Mouse (Mus musculus) cerebellum, adult 2 months (tissue): ENCODE measurements at regions not wholly inside any gene's neighbourhood (a gene's known extent, or its start where the extent isn't known, plus 50 kb on each side); places are given as distances from the start of the nearest gene placed in this dataset.
A peak's percentile ranks its signal among the peaks of the same experiment; 100 is the strongest.

Experiments
- DNase-seq, 2 experiments: peaks; one replicate each; pipeline ENCODE4 v3.0.0; 2021
- H3K27ac ChIP-seq: fragments of 200-500 bp; 2 replicates; pipeline ENCODE4 v1.5.1; 2012; ENCODE audit warnings: low read length, control low read depth, inconsistent platforms; ENCODE audit not compliant: insufficient read depth
- H3K27me3 ChIP-seq: fragments of 200-500 bp; 2 replicates; pipeline ENCODE4 v1.6.1; 2012; ENCODE audit warnings: inconsistent platforms, mild to moderate bottlenecking, low read length, moderate library complexity; ENCODE audit not compliant: control insufficient read depth, insufficient read depth
- H3K4me1 ChIP-seq: fragments of 200-500 bp; 2 replicates; pipeline ENCODE4 v1.6.1; 2011; ENCODE audit warnings: low read length; ENCODE audit not compliant: control insufficient read depth, insufficient read depth
- H3K4me3 ChIP-seq: fragments of 200-500 bp; replicated peaks from 2 replicates; pipeline ENCODE3; 2011; ENCODE audit warnings: mild to moderate bottlenecking, low read depth, low read length, control low read depth; ENCODE audit not compliant: insufficient read depth
- CTCF ChIP-seq: fragments of 200-500 bp; IDR thresholded peaks from 2 replicates; pipeline ENCODE4 v1.5.1; 2011; ENCODE audit warnings: low read depth, mild to moderate bottlenecking, control low read depth, low read length, moderate library complexity, borderline replicate concordance; ENCODE audit not compliant: insufficient read depth
- POLR2A ChIP-seq: fragments of 200-500 bp; IDR thresholded peaks from 2 replicates; pipeline ENCODE4 v1.6.1; 2011; ENCODE audit warnings: low read length, control low read depth, borderline replicate concordance; ENCODE audit not compliant: insufficient read depth
- WGBS: fragments of 180-500 bp; shearing (Covaris S2); methylation state at CpG from one replicate; pipeline ENCODE4 v1.1.7; 2018; 5-methylcytosine and 5-hydroxymethylcytosine counted together

GRCm38 (mm10) chr15:61690425-61690824 is 767.6 kb upstream of the A1bg start:
- H3K27me3 ChIP-seq = no peaks in the 10 kb centered on the region; the same call in 1 of the 2 replicates
- WGBS = 3% methylated on average over 13 of the region's 13 CpGs
- peak overlapping the region; percentile 43 for H3K4me3 ChIP-seq
- H3K27ac ChIP-seq = no peak overlapping the region
- peak; percentile 55 to 59 for DNase-seq
- peaks cover 8% of the 10 kb centered on the region; the same call in 1 of the 2 replicates for H3K4me1 ChIP-seq
- TF ChIP-seq CTCF (no peak), POLR2A (no peak)

- TF ChIP-seq POLR2A (no peak), CTCF (no peak)
- 38% methylated on average over 12 of the region's 12 CpGs for WGBS
- Histone ChIP-seq H3K27me3 (no peaks in the 10 kb centered on the region; the same call in 1 of the 2 replicates), H3K4me1 (peaks cover 8% of the 10 kb centered on the region; the same call in 1 of the 2 replicates), H3K27ac (no peak overlapping the region), H3K4me3 (no peak overlapping the region)
- peak; percentile 2 to 9 for DNase-seq
Observed at GRCm38 (mm10) chr15:61689776-61690397, 767.1 kb upstream of the A1bg start.

- no peak overlapping the region for H3K27ac ChIP-seq
- DNase-seq = no peak
- WGBS = 97% methylated on average over 4 of the region's 4 CpGs
- H3K4me3 ChIP-seq = no peak overlapping the region
- no peaks in the 10 kb centered on the region; the same call in 1 of the 2 replicates for H3K27me3 ChIP-seq
- no peaks in the 10 kb centered on the region for H3K4me1 ChIP-seq
- TF ChIP-seq POLR2A (no peak), CTCF (no peak)
Observed at GRCm38 (mm10) chr15:61682968-61683367, 760.2 kb upstream of the A1bg start.

GRCm38 (mm10) chr15:61670556-61670955 is 747.7 kb upstream of the A1bg start:
- Histone ChIP-seq H3K27ac (no peak overlapping the region), H3K27me3 (no peaks in the 10 kb centered on the region), H3K4me3 (no peak overlapping the region), H3K4me1 (no peaks in the 10 kb centered on the region)
- WGBS = 93% methylated on average over 5 of the region's 5 CpGs
- TF ChIP-seq CTCF = no peak
- TF ChIP-seq POLR2A = no peak
- no peak for DNase-seq

DNA sequence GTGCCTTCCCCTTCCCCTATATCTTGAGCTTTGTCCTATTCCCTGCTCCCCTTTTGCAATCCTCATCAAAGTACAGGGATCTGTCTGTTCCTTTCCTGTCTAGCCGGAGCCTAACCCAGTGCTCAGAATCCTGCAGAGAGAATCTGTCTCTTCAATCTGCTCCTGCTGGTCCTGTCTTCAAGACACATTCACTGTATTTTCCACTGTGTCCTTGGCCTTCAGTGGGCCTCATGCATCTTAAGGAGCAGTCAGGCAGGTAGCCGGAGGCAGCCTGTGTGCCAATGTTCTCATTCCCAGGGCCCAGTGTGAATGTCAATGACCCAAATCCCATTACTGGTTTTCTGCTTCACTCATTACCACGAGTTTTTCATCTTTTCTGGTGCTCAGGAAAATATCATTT is 737.8 kb upstream of the A1bg start:
- peak; percentile 36 to 70 for DNase-seq
- 18% methylated on average over 3 of the region's 3 CpGs for WGBS
- Histone ChIP-seq H3K4me1 (peaks cover 2% of the 10 kb centered on the region; the same call in 1 of the 2 replicates), H3K27me3 (no peaks in the 10 kb centered on the region), H3K27ac (no peak overlapping the region), H3K4me3 (no peak overlapping the region)
- no peak for TF ChIP-seq CTCF
- no peak for TF ChIP-seq POLR2A

DNA sequence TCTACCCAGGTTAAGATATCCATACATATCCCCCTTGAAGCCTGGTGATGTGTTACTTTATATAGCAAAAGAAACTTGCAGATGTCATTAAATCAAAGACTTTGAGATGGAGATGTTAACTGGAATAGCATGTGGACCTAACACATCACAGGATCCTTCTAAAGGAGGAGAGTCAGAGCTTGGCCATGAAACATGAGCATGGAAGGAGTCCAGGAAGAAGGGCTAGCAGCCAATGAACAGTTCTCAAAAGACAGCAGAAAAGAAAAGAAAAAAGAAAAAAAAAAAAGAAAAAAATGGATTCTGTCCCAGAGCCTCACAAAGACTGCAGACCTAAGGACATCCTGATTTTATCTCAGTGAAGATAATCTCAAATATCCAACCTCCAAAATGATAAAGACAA is 734.1 kb upstream of the A1bg start:
- H3K27ac ChIP-seq = no peak overlapping the region
- no peak for DNase-seq
- peaks cover 2% of the 10 kb centered on the region; the same call in 1 of the 2 replicates for H3K4me1 ChIP-seq
- H3K27me3 ChIP-seq = no peaks in the 10 kb centered on the region
- TF ChIP-seq CTCF (no peak), POLR2A (no peak)
- H3K4me3 ChIP-seq = no peak overlapping the region

DNA sequence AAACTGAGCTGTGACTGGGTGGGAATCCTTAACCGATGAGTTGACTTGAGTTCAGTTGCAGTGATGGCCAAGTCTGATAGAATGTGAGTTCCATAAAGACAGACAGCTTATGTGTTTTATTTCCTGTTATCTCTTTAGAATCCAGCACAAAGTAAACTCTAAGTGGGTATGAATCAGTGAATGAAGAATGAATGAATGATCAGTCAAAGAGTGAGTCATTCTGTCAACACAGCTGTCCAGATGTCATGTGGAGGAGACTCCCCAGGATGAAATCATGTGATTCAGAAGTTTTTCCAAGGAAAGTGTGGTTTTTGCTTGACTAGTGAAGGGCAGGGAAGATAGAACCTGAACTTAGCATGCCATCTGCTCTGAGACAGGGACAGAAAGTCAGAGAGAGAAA is 732.0 kb upstream of the A1bg start:
- H3K27ac ChIP-seq = no peak overlapping the region
- no peak for DNase-seq
- H3K4me1 ChIP-seq = no peaks in the 10 kb centered on the region
- 98% methylated on average over 1 of the region's 1 CpGs for WGBS
- TF ChIP-seq CTCF (no peak), POLR2A (no peak)
- H3K27me3 ChIP-seq = no peaks in the 10 kb centered on the region
- H3K4me3 ChIP-seq = no peak overlapping the region

GRCm38 (mm10) chr15:61653853-61654252 is 731.0 kb upstream of the A1bg start:
- Histone ChIP-seq H3K27ac (no peak overlapping the region), H3K27me3 (no peaks in the 10 kb centered on the region), H3K4me1 (no peaks in the 10 kb centered on the region), H3K4me3 (no peak overlapping the region)
- no peak for TF ChIP-seq POLR2A
- no peak for TF ChIP-seq CTCF
- WGBS = 89% methylated on average over 1 of the region's 1 CpGs
- no peak for DNase-seq
